Comparison of ENCODE assay signal across 8 mouse cellular contexts in the genomic region with DNA sequence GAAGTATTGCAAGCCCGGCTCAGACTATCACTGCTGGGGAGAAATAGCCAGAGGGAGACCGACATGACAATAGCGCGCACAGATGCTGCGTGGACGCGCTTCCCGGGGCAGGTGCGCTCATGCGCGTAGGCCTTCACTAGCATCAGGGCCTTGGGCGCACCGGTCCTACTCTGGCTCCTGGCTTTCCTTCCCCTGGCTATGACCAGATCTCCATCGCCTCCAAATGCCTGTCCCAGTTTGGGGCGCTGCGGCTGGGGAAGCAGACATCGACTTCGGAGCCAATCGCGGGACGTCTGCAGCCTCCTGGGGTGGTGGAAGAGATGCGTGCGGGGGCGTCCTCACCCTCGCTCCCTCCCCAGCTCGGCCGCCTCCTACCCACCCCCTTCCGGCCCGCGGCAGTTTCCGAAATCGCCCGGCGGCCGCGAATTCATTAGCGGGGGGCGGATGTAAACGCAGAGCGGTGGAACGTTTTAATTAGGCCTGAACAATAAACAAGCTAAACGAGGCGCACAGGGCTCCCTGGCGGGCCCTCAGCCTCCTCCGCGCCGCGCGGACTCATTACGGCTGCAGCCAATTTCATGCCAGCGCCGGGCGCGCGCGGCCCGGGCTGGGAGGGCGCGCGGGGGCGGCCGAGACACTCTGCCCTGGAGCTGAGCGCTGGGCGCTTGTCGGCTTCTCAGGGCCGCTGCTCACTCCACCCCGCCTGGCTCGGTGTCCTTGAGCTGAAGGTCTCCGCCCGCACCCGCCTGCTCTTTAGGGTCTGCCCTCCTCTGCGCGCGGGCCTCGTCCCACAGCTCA. TPM values are rescaled to one million over a fixed set of nuclear protein-coding genes. Genes with fewer than 3 reads are reported as not detected.
DNase-seq lines count a peak whose midpoint lies in the region; ATAC-seq and TF ChIP-seq lines count a peak whose summit lies in the region.

No protein-coding gene starts in this region.

- H3K27me3 ChIP-seq in spleen, adult 2 months (ENCODE audit: control insufficient read depth, insufficient read depth, low read length): peaks cover 15% of the 10 kb centered on the region
- no peaks in the 10 kb centered on the region for H3K27me3 ChIP-seq in hindbrain, postnatal 0 days (ENCODE audit: insufficient read depth, low read length)
- peaks cover 28% of the 10 kb centered on the region; the same call in 1 of the 2 replicates for H3K27me3 ChIP-seq in limb, embryonic 11.5 days (ENCODE audit: control insufficient read depth, insufficient read depth, low read length)
- peaks cover 81% of the 10 kb centered on the region for H3K27me3 ChIP-seq in neural tube, embryonic 13.5 days

- no peaks in the 10 kb centered on the region; the same call in none of the 2 replicates for H3K4me1 ChIP-seq in spleen, adult 2 months (ENCODE audit: control insufficient read depth, insufficient read depth, insufficient read length)
- peaks cover 20% of the 10 kb centered on the region for H3K4me1 ChIP-seq in hindbrain, postnatal 0 days (ENCODE audit: insufficient read depth, low read length)
- H3K4me1 ChIP-seq in limb, embryonic 11.5 days (ENCODE audit: control insufficient read depth, insufficient read depth, low read length): peaks cover 48% of the 10 kb centered on the region
- peaks cover 70% of the 10 kb centered on the region for H3K4me1 ChIP-seq in neural tube, embryonic 13.5 days (replicated peaks)

- peak overlapping the region; percentile 57 for H3K9ac ChIP-seq in hindbrain, postnatal 0 days (replicated peaks; ENCODE audit: low read length)
- H3K9ac ChIP-seq in limb, embryonic 11.5 days (ENCODE audit: low read length): peak overlapping the region; percentile 75
- H3K9ac ChIP-seq in neural tube, embryonic 13.5 days: peak overlapping the region; percentile 75

- H3K4me3 ChIP-seq in spleen, adult 2 months (ENCODE audit: extremely low read depth, insufficient read depth, insufficient read length): peak overlapping the region; percentile 39; the same call in 1 of the 2 replicates
- H3K4me3 ChIP-seq in hindbrain, postnatal 0 days (ENCODE audit: low read length): peak overlapping the region; percentile 39
- H3K4me3 ChIP-seq in limb, embryonic 11.5 days (ENCODE audit: low read depth, low read length): peak overlapping the region; percentile 44
- H3K4me3 ChIP-seq in neural tube, embryonic 13.5 days: peak overlapping the region; percentile 41

- under 1% methylated on average over 75 of the region's 75 CpGs for WGBS in spleen, adult 2 months
- WGBS in hindbrain, postnatal 0 days: 1% methylated on average over 75 of the region's 75 CpGs
- under 1% methylated on average over 75 of the region's 75 CpGs for WGBS in limb, embryonic 11.5 days
- WGBS in neural tube, embryonic 13.5 days: under 1% methylated on average over 75 of the region's 75 CpGs

- no peak for TF ChIP-seq CTCF in spleen, adult 2 months (IDR thresholded peaks at IDR 0.05; ENCODE audit: extremely low read depth, insufficient read depth, insufficient read length, insufficient replicate concordance)
- TF ChIP-seq CTCF in hindbrain, postnatal 0 days (IDR thresholded peaks at IDR 0.05; ENCODE audit: low read depth): no peak

- peak in 1 of 2 experiments; percentile 15 for DNase-seq in spleen, adult 2 months (ENCODE audit: low read depth in 1 of 2, low spot score in 2 of 2)
- no peak for DNase-seq in spleen, adult 12 weeks (ENCODE audit: low spot score)
- DNase-seq in cerebellum, adult 9-10 months: peak; percentile 86
- DNase-seq in frontal cortex, postnatal 36 days (ENCODE audit: low spot score in 2 of 2): peak; percentile 72 to 79
- peak; percentile 87 for DNase-seq in hindbrain, postnatal 0 days (ENCODE audit: low spot score)
- peak; percentile 82 for DNase-seq in limb, embryonic 11.5 days (ENCODE audit: low spot score)
- no peak for DNase-seq in thymus, postnatal 25 days

- H3K9me3 ChIP-seq in hindbrain, postnatal 0 days (ENCODE audit: low read length): no peaks in the 10 kb centered on the region
- H3K9me3 ChIP-seq in limb, embryonic 11.5 days (ENCODE audit: control insufficient read depth, low read length): no peaks in the 10 kb centered on the region
- H3K9me3 ChIP-seq in neural tube, embryonic 13.5 days: no peaks in the 10 kb centered on the region

- no peak overlapping the region for H3K27ac ChIP-seq in spleen, adult 2 months (ENCODE audit: insufficient read depth, low read length)
- H3K27ac ChIP-seq in hindbrain, postnatal 0 days: peak overlapping the region; percentile 95
- H3K27ac ChIP-seq in limb, embryonic 11.5 days (replicated peaks; ENCODE audit: low read depth, low read length): peak overlapping the region; percentile 92
- peak overlapping the region; percentile 94 for H3K27ac ChIP-seq in neural tube, embryonic 13.5 days (replicated peaks)

- no peak for TF ChIP-seq POLR2A in spleen, adult 2 months (IDR thresholded peaks at IDR 0.05; ENCODE audit: low read depth, low read length)

- peak overlapping the region; percentile 78 for H3K4me2 ChIP-seq in hindbrain, postnatal 0 days (ENCODE audit: low read depth, low read length)
- peak overlapping the region; percentile 88 for H3K4me2 ChIP-seq in limb, embryonic 11.5 days (ENCODE audit: low read depth, severe bottlenecking)
- peak overlapping the region; percentile 85 for H3K4me2 ChIP-seq in neural tube, embryonic 13.5 days

- peak; percentile 71 for ATAC-seq in hindbrain, postnatal 0 days
- ATAC-seq in limb, embryonic 11.5 days (ENCODE audit: insufficient number of reproducible peaks, low FRiP score, low TSS enrichment, low read depth): peak; percentile 23
- peak; percentile 65 for ATAC-seq in neural tube, embryonic 13.5 days (ENCODE audit: low read depth)

- no peaks in the 10 kb centered on the region for H3K36me3 ChIP-seq in spleen, adult 2 months (ENCODE audit: control insufficient read depth, insufficient read depth, low read length)
- H3K36me3 ChIP-seq in hindbrain, postnatal 0 days (ENCODE audit: insufficient read depth, low read length): no peaks in the 10 kb centered on the region
- H3K36me3 ChIP-seq in limb, embryonic 11.5 days (ENCODE audit: control insufficient read depth, insufficient read depth, low read length): no peaks in the 10 kb centered on the region
- no peaks in the 10 kb centered on the region for H3K36me3 ChIP-seq in neural tube, embryonic 13.5 days

RNA-seq across cellular contexts. Expression of gene Calcoco1, which starts 24.7 kb away (rescaled TPM):
- polyA plus RNA-seq in spleen, adult 2 months (2012; rRNA removed): 29.6 and 34.9 TPM in 2 replicates
- 26.6 and 32.4 TPM in 2 replicates for total RNA-seq in hindbrain, postnatal 0 days (2014; rRNA removed)
- 29.8 and 30.3 TPM in 2 replicates for polyA plus RNA-seq in hindbrain, postnatal 0 days (2015; fragmentation: Nextera tagmentation; extraction: Ambion mirVana)
- polyA plus RNA-seq in limb, embryonic 11.5 days (2014; fragmentation: Nextera tagmentation; extraction: Ambion mirVana): 34.4 and 36.4 TPM in 2 replicates
- polyA plus RNA-seq in neural tube, embryonic 13.5 days (2015; fragmentation: Nextera tagmentation; extraction: Ambion mirVana): 35.7 and 41.9 TPM in 2 replicates

Comparison
In these comparisons a context has a peak if more than half of its experiments do, and no peak if none do; other contexts are left out.
1. DNase-seq: peak in cerebellum, adult 9-10 months (single experiment), frontal cortex, postnatal 36 days (2 of 2), hindbrain, postnatal 0 days (single experiment) and limb, embryonic 11.5 days (single experiment); none in spleen, adult 12 weeks (single experiment) and thymus, postnatal 25 days (single experiment).
2. Peak in every context shown above with its lines, with median percentiles within 50 percentile points of each other: H3K4me3 ChIP-seq, ATAC-seq, H3K4me2 ChIP-seq and H3K9ac ChIP-seq.